Mouse (Mus musculus) hindbrain, embryonic 11.5 days (tissue): ENCODE data around the gene Zbtb22. TPM values are rescaled to one million over a fixed set of nuclear protein-coding genes. Genes with fewer than 3 reads are reported as not detected.
"Not testable (repeated sequence)": the region's sequence is repeated elsewhere in the genome, so short reads cannot be mapped to it uniquely, and the experiment has no call there.

Experiments
- ATAC-seq: fragments of 200-750 bp; cut with Nextera tagmentation; 2 replicates; pipeline ENCODE4 v1.8.0; 2017; ENCODE audit warnings: mild to moderate bottlenecking, moderate TSS enrichment, moderate library complexity; ENCODE audit not compliant: low FRiP score
- DNase-seq: peaks from one replicate; pipeline ENCODE4 v3.0.0-alpha.2; 2015; ENCODE audit warnings: low spot score
- H3K27ac ChIP-seq: fragments of 300-500 bp; sonication (generic); 2 replicates; pipeline ENCODE4 v1.5.1; 2014; ENCODE audit warnings: mild to moderate bottlenecking, low read depth, low read length
- H3K27me3 ChIP-seq: fragments of 300-500 bp; sonication (generic); 2 replicates; pipeline ENCODE4 v1.6.1; 2014; ENCODE audit warnings: mild to moderate bottlenecking, low read length, moderate library complexity, mixed read lengths; ENCODE audit not compliant: control insufficient read depth, insufficient read depth
- H3K36me3 ChIP-seq: fragments of 300-500 bp; sonication (generic); 2 replicates; pipeline ENCODE4 v1.6.1; 2014; ENCODE audit warnings: mild to moderate bottlenecking, low read length, moderate library complexity, mixed read lengths; ENCODE audit not compliant: control insufficient read depth, insufficient read depth
- H3K4me1 ChIP-seq: fragments of 300-500 bp; sonication (generic); replicated peaks from 2 replicates; pipeline ENCODE4 v1.6.1; 2014; ENCODE audit warnings: low read length, mixed read lengths; ENCODE audit not compliant: control insufficient read depth, insufficient read depth
- H3K4me2 ChIP-seq: fragments of 300-500 bp; sonication (generic); replicated peaks from 2 replicates; pipeline ENCODE4 v1.6.1; 2014; ENCODE audit warnings: mild to moderate bottlenecking, low read depth, low read length
- H3K4me3 ChIP-seq: fragments of 300-500 bp; sonication (generic); 2 replicates; pipeline ENCODE4 v1.5.1; 2014; ENCODE audit warnings: low read depth, low read length
- H3K9ac ChIP-seq: fragments of 300-500 bp; sonication (generic); 2 replicates; pipeline ENCODE4 v1.6.1; 2014; ENCODE audit warnings: low read depth, low read length
- H3K9me3 ChIP-seq: fragments of 300-500 bp; sonication (generic); 2 replicates; pipeline ENCODE4 v1.6.1; 2016; ENCODE audit warnings: low read length; ENCODE audit not compliant: control insufficient read depth
- WGBS: fragments of 180-500 bp; shearing (Covaris S2); extraction: QIAGEN DNeasy Blood & Tissue Kit; methylation state at CpG from one replicate; pipeline ENCODE4 v1.1.7; 2014; 5-methylcytosine and 5-hydroxymethylcytosine counted together
- polyA plus RNA-seq: library from polyadenylated mRNA; unstranded; fragments of >200 nt; fragmentation: Nextera tagmentation; extraction: Ambion mirVana; gene quantifications from 2 replicates; pipeline ENCODE4 v1.2.1, GENCODE M21; 2014

Gene Zbtb22
- 8.1 and 9.3 TPM in 2 replicates for polyA plus RNA-seq

- H3K9ac ChIP-seq: peak within 1 kb of the TSS; percentile 59
- H3K4me1 ChIP-seq: peaks cover 17% of the 10 kb centered on the region
- WGBS: 1% methylated on average over 33 of the region's 34 CpGs
Measured at GRCm38 (mm10) chr17:33915671-33916250, at the start of gene Zbtb22, which contains the start of gene Tapbp. TSS of gene Zbtb22 (plus strand) at chr17:33915904. TSS of gene Tapbp (plus strand) at chr17:33915899.

GRCm38 (mm10) chr17:33873537-33873936 is 42.2 kb upstream of the Zbtb22 start, which contains the start of gene Gm7029:
TSS of gene Gm7029 (plus strand) at chr17:33873837.
- H3K9me3 ChIP-seq, H3K36me3 ChIP-seq, H3K4me3 ChIP-seq, H3K4me2 ChIP-seq, H3K27ac ChIP-seq, ATAC-seq, H3K27me3 ChIP-seq, DNase-seq, H3K9ac ChIP-seq, H3K4me1 ChIP-seq: not testable (repeated sequence)
- WGBS: no CpG with 5 or more reads among the region's 12 CpGs

More at GRCm38 (mm10) chr17:33915671-33916250, at the start of gene Zbtb22, which contains the start of gene Tapbp:
- Histone ChIP-seq H3K4me2 (peak within 1 kb of the TSS; percentile 59), H3K36me3 (peaks cover 17% of the 10 kb centered on the region), H3K9me3 (no peaks in the 10 kb centered on the region), H3K27me3 (no peaks in the 10 kb centered on the region), H3K4me3 (peak within 1 kb of the TSS; percentile 64), H3K27ac (peak within 1 kb of the TSS; percentile 78)
- DNase-seq: peak; percentile 97
- ATAC-seq: peak; percentile 91

- 89% methylated on average over 11 of the region's 11 CpGs for WGBS
- no peak overlapping the region for H3K9ac ChIP-seq
- H3K4me2 ChIP-seq: no peak overlapping the region
- H3K9me3 ChIP-seq: no peaks in the 10 kb centered on the region
- ATAC-seq (no peak), DNase-seq (no peak)
- no peak overlapping the region for H3K4me3 ChIP-seq
- no peaks in the 10 kb centered on the region for H3K36me3 ChIP-seq
- H3K27ac ChIP-seq: no peak overlapping the region
- no peaks in the 10 kb centered on the region for H3K4me1 ChIP-seq
- no peaks in the 10 kb centered on the region for H3K27me3 ChIP-seq
Measured at GRCm38 (mm10) chr17:33874411-33874810, 41.3 kb upstream of the Zbtb22 start.

- DNase-seq: peak; percentile 17
- not testable (repeated sequence) for H3K9ac ChIP-seq, H3K4me1 ChIP-seq, H3K4me2 ChIP-seq, ATAC-seq, H3K4me3 ChIP-seq, H3K9me3 ChIP-seq, H3K27me3 ChIP-seq, H3K36me3 ChIP-seq, H3K27ac ChIP-seq
- 84% methylated on average over 5 of the region's 5 CpGs for WGBS
Measured at GRCm38 (mm10) chr17:33875797-33876196, 39.9 kb upstream of the Zbtb22 start.

GRCm38 (mm10) chr17:33884320-33884719 is 31.4 kb upstream of the Zbtb22 start:
- H3K4me2 ChIP-seq, ATAC-seq, H3K9me3 ChIP-seq, H3K27ac ChIP-seq, H3K9ac ChIP-seq, H3K4me1 ChIP-seq, H3K27me3 ChIP-seq, H3K36me3 ChIP-seq, DNase-seq, H3K4me3 ChIP-seq: not testable (repeated sequence)
- WGBS: 87% methylated on average over 5 of the region's 11 CpGs

- H3K4me2 ChIP-seq, DNase-seq: not testable (repeated sequence)
- 76% methylated on average over 2 of the region's 2 CpGs for WGBS
Measured at GRCm38 (mm10) chr17:33887802-33888201, 27.9 kb upstream of the Zbtb22 start.

GRCm38 (mm10) chr17:33888230-33888629 is 27.5 kb upstream of the Zbtb22 start:
- not testable (repeated sequence) for H3K9ac ChIP-seq, H3K36me3 ChIP-seq, DNase-seq, H3K4me3 ChIP-seq, H3K4me1 ChIP-seq, ATAC-seq, H3K9me3 ChIP-seq, H3K27ac ChIP-seq, H3K4me2 ChIP-seq, H3K27me3 ChIP-seq

More at GRCm38 (mm10) chr17:33887802-33888201, 27.9 kb upstream of the Zbtb22 start:
- H3K9ac ChIP-seq, H3K36me3 ChIP-seq, ATAC-seq, H3K27ac ChIP-seq, H3K4me1 ChIP-seq, H3K9me3 ChIP-seq, H3K4me3 ChIP-seq, H3K27me3 ChIP-seq: not testable (repeated sequence)

GRCm38 (mm10) chr17:33889941-33890532 is 25.7 kb upstream of the Zbtb22 start:
- not testable (repeated sequence) for DNase-seq, ATAC-seq, H3K36me3 ChIP-seq, H3K27me3 ChIP-seq, H3K4me1 ChIP-seq, H3K9me3 ChIP-seq
- H3K4me2 ChIP-seq: peak overlapping the region; percentile 55
- peak overlapping the region; percentile 67 for H3K27ac ChIP-seq
- peak overlapping the region; percentile 59 for H3K4me3 ChIP-seq
- under 1% methylated on average over 39 of the region's 44 CpGs for WGBS
- H3K9ac ChIP-seq: peak overlapping the region; percentile 62
